Mouse (Mus musculus) liver, adult 2 months (tissue): ENCODE measurements around the gene Clgn. TPM values are rescaled to one million over a fixed set of nuclear protein-coding genes. Genes with fewer than 3 reads are reported as not detected.

Experiments used
- DNase-seq: peaks from one replicate; pipeline ENCODE4 v3.0.0-alpha.2; 2011; ENCODE audit warnings: low read depth, low spot score; ENCODE audit errors: extremely low read depth
- H3K27ac ChIP-seq: fragments of 200-500 bp; replicated peaks from 2 replicates; pipeline ENCODE4 v1.5.1; 2012; ENCODE audit warnings: low read depth, mild to moderate bottlenecking, control low read depth, inconsistent platforms, low read length; ENCODE audit not compliant: insufficient read depth
- H3K27me3 ChIP-seq: fragments of 200-500 bp; 2 replicates; pipeline ENCODE4 v1.6.1; 2012; ENCODE audit warnings: mild to moderate bottlenecking, moderate library complexity, low read length, inconsistent platforms; ENCODE audit not compliant: control insufficient read depth, insufficient read depth
- H3K36me3 ChIP-seq: fragments of 200-500 bp; 2 replicates; pipeline ENCODE4 v1.6.1; 2012; ENCODE audit warnings: low read length, inconsistent platforms; ENCODE audit not compliant: control insufficient read depth, insufficient read depth
- H3K4me1 ChIP-seq: fragments of 200-500 bp; 2 replicates; pipeline ENCODE4 v1.6.1; 2011; ENCODE audit warnings: low read length; ENCODE audit not compliant: control insufficient read depth, insufficient read depth
- H3K4me3 ChIP-seq: fragments of 200-500 bp; 2 replicates; pipeline ENCODE4 v1.5.1; 2011; ENCODE audit warnings: low read depth, mild to moderate bottlenecking, control low read depth, low read length, moderate library complexity; ENCODE audit not compliant: insufficient read depth
- H3K79me2 ChIP-seq: fragments of 200-500 bp; 2 replicates; pipeline ENCODE4 v1.6.1; 2012; ENCODE audit warnings: inconsistent platforms, mild to moderate bottlenecking, low read length, moderate library complexity; ENCODE audit not compliant: control insufficient read depth, insufficient read depth
- H3K9ac ChIP-seq: fragments of 200-500 bp; 2 replicates; pipeline ENCODE4 v1.6.1; 2012; ENCODE audit warnings: low read depth, mild to moderate bottlenecking, control low read depth, inconsistent platforms, low read length
- CTCF ChIP-seq: fragments of 200-500 bp; IDR thresholded peaks from 2 replicates; pipeline ENCODE4 v1.5.1; 2011; ENCODE audit warnings: low read depth, low read length, control low read depth
- POLR2A ChIP-seq: fragments of 200-500 bp; IDR thresholded peaks from 2 replicates; pipeline ENCODE4 v1.6.1; 2011; ENCODE audit warnings: low read length, control low read depth; ENCODE audit not compliant: insufficient read depth; ENCODE audit errors: extremely low read depth
- WGBS: fragments of 180-500 bp; shearing (Covaris S2); methylation state at CpG from one replicate; pipeline ENCODE4 v1.1.7; 2018; 5-methylcytosine and 5-hydroxymethylcytosine counted together
- polyA plus RNA-seq: library from polyadenylated mRNA; depleted of rRNA; stranded (reverse); fragments of >200 nt; gene quantifications from 2 replicates; pipeline ENCODE4 v1.2.3, GENCODE M21; 2012; rRNA removed
- total RNA-seq: library from RNA; depleted of rRNA; stranded (reverse); fragments of >200 nt; gene quantifications from 2 replicates; pipeline ENCODE4 v1.2.3, GENCODE M21; 2014; rRNA removed

The Clgn gene
- total and polyA plus RNA-seq, 2 experiments, result not detected

DNA sequence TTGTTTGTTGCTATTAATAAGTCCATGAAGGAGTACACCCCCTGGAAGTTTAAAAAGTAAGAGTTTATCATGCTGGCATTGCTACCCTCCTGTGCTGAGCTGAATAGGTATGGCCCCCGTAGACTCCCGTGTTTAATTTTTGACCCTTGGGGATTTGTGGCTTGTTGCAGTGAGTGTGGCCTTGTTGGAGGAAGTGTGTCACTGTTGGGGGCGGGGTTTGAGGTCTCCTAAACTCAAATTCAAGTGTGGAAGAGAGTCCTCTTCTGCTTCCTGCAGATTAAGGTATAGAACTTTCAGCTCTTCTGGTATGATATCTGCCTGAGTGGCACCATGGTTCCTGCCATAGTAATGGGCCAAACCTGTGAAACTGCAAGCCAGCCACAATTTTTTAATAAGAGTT is 69.9 kb downstream of the Clgn start:
- TF ChIP-seq CTCF, result no peak
- no peak for TF ChIP-seq POLR2A
- no peaks in the 10 kb centered on the region for H3K79me2 ChIP-seq
- WGBS, result 68% methylated on average over 3 of the region's 3 CpGs

More for the DNA sequence above, 69.9 kb downstream of the Clgn start:
- no peaks in the 10 kb centered on the region for H3K36me3 ChIP-seq
- H3K4me1 ChIP-seq, result no peaks in the 10 kb centered on the region
- H3K9ac ChIP-seq, result no peak overlapping the region
- no peak for DNase-seq
- H3K27me3 ChIP-seq, result no peaks in the 10 kb centered on the region; the same call in 1 of the 2 replicates
- no peak overlapping the region for H3K27ac ChIP-seq
- H3K4me3 ChIP-seq, result no peak overlapping the region

Other genes starting within 250 kb of the Clgn start
- gene Tbc1d9, start 224.5 kb upstream of the Clgn start, total RNA-seq, result 1.6 and 2.2 TPM in 2 replicates
- gene Tbc1d9, start 224.5 kb upstream of the Clgn start, polyA plus RNA-seq, result 0.25 and 0.62 TPM in 2 replicates
- not detected in 2 replicates for gene Gm10645, start 223.7 kb upstream of the Clgn start, total RNA-seq
- 0.13 TPM in 1 of 2 replicates, not detected in the other for gene Gm10645, start 223.7 kb upstream of the Clgn start, polyA plus RNA-seq
- gene Ucp1, start 99.5 kb upstream of the Clgn start, total RNA-seq, result 0.81 and 0.83 TPM in 2 replicates
- 0.05 TPM in 1 of 2 replicates, not detected in the other for gene Ucp1, start 99.5 kb upstream of the Clgn start, polyA plus RNA-seq
- gene Elmod2, start 57.4 kb upstream of the Clgn start, total RNA-seq, result 11.2 and 15.9 TPM in 2 replicates
- gene Elmod2, start 57.4 kb upstream of the Clgn start, polyA plus RNA-seq, result 1.9 and 2.0 TPM in 2 replicates
- gene Mgat4d, start 41.4 kb upstream of the Clgn start, total RNA-seq, result not detected in 2 replicates
- not detected in 2 replicates for gene Mgat4d, start 41.4 kb upstream of the Clgn start, polyA plus RNA-seq
- 9.3 and 16.4 TPM in 2 replicates for gene Scoc, start 68.5 kb downstream of the Clgn start, total RNA-seq
- 3.5 and 4.2 TPM in 2 replicates for gene Scoc, start 68.5 kb downstream of the Clgn start, polyA plus RNA-seq
- not detected in 2 replicates for gene Olfr370, start 145.9 kb downstream of the Clgn start, total RNA-seq
- gene Olfr370, start 145.9 kb downstream of the Clgn start, polyA plus RNA-seq, result not detected in 2 replicates
- gene Ndufb7, start 176.8 kb downstream of the Clgn start, total RNA-seq, result 190 and 193 TPM in 2 replicates
- 297 and 359 TPM in 2 replicates for gene Ndufb7, start 176.8 kb downstream of the Clgn start, polyA plus RNA-seq
- 108 and 130 TPM in 2 replicates for gene Tecr, start 218.1 kb downstream of the Clgn start, total RNA-seq
- gene Tecr, start 218.1 kb downstream of the Clgn start, polyA plus RNA-seq, result 647 and 677 TPM in 2 replicates
- gene Dnajb1, start 218.3 kb downstream of the Clgn start, total RNA-seq, result 8.3 and 12.4 TPM in 2 replicates
- 17.0 and 18.2 TPM in 2 replicates for gene Dnajb1, start 218.3 kb downstream of the Clgn start, polyA plus RNA-seq